ENCODE assay signal across 11 mouse cellular contexts in the genomic region with DNA sequence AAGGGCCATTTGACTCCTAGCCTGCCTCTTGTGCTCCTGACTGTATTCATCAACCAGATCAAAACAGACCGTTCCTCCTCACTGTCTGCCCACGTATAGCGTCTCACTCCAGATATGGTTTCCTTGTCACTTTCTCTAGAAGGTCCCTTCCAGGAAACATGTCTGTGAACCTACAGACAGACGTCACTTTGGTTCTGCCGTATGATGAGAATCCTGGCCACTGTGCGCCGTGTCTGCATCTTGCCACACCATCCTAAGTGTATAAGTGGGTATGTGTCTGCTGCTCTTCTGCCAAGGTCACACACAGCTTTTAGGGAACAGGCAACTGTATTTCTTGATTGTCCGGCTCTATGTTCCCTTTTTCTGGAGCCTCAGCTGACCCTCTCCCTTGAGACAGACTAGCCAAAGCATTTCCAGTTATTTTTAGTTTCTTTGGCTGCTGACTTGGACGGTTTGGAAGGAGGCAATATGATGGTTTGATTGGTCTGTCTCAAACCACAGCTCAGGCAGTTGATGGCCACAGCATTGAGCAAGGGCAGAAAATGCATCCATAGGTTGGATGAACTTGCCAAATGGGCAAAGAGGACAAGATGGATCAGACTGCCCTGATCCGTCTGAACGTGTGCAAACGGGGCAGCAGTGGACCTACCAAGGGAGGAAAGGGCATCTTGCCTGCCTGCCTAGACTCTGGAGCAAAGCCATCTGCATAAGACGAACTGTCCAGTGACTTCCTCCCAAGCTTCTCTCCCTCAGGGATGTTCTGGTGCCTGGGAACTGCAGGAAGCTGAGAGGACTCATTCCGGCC. TPM values are rescaled to one million over a fixed set of nuclear protein-coding genes. Genes with fewer than 3 reads are reported as not detected.
A peak's percentile ranks its signal among the peaks of the same experiment; 100 is the strongest.
DNase-seq lines count a peak whose midpoint lies in the region; ATAC-seq and TF ChIP-seq lines count a peak whose summit lies in the region.
"Had no signal": no experiment of that assay in that cellular context is flagged by ENCODE, and none has a peak within 500 bp of the region (broad histone marks: within the 10 kb centered on the region; RNA-seq: fewer than 3 reads in every experiment).

No protein-coding gene starts in this region.

- intact Hi-C loops in heart, postnatal 25 days (cut with DNase I) = loop anchor here (5.0 kb wide), 1 partner anchor 35 kb away; no protein-coding TSS in a partner anchor

- peak; percentile 88 for ATAC-seq in megakaryocyte progenitor cell, adult 5-6 weeks (replicated peaks; ENCODE audit: poor library complexity)

- 56% methylated on average over 14 of the region's 14 CpGs for WGBS in lung, adult 2 months

- no peaks in the 10 kb centered on the region; the same call in 1 of the 2 replicates for H3K4me1 ChIP-seq in lung, adult 2 months (ENCODE audit: control insufficient read depth, insufficient read depth, low read length)
- H3K4me1 ChIP-seq: stomach, embryonic 15.5 days had no signal

- no peak overlapping the region for H3K4me3 ChIP-seq in lung, adult 2 months (replicated peaks; ENCODE audit: extremely low read depth, low read depth, low read length)
- H3K4me3 ChIP-seq: embryonic facial prominence, embryonic 13.5 days; stomach, embryonic 15.5 days had no signal

- peak; percentile 12 for DNase-seq in adrenal gland, adult 2 months
- no peak for DNase-seq in adrenal gland, adult 8-10 months
- peak; percentile 44 for DNase-seq in lung, postnatal 25 days (ENCODE audit: low spot score)
- DNase-seq in lung, adult 2 months = no peak
- DNase-seq in heart, postnatal 25 days (ENCODE audit: low spot score) = peak; percentile 40
- no peak for DNase-seq in right cerebral cortex, adult 2 months (ENCODE audit: low spot score in 2 of 2)
- DNase-seq in Muller cell, postnatal 12 days (ENCODE audit: inconsistent ontology term) = no peak
- DNase-seq: lung, embryonic 14.5 days had no signal

- TF ChIP-seq POLR2A in lung, adult 2 months (IDR thresholded peaks at IDR 0.05; ENCODE audit: borderline replicate concordance, extremely low read depth, low read depth, low read length) = no peak

- no peak for TF ChIP-seq CTCF in lung, adult 2 months (IDR thresholded peaks at IDR 0.05; ENCODE audit: insufficient read depth, low read length)

RNA-seq across cellular contexts. Expression of a gene that starts 37.6 kb away (rescaled TPM):
- 100 to 1,000 TPM; 105 to 130 TPM for total RNA-seq in adrenal gland, adult 2 months (2021)
- 11.8 and 23.4 TPM in 2 replicates for polyA plus RNA-seq in adrenal gland, adult 2 months (2012; rRNA removed)
- total RNA-seq in adrenal gland, adult 8-10 months (2022) = 100 to 1,000 TPM in 1 of 4 experiments, 10 to 100 TPM in 3; 43.5 to 135 (median 71.2) TPM
- 11.4 and 22.2 TPM in 2 replicates for polyA plus RNA-seq in lung, adult 2 months (2012; rRNA removed)
- 10 to 100 TPM; 88.4 to 94.6 TPM for total RNA-seq in heart, postnatal 25 days (2021)
- 52.1 and 55.0 TPM in 2 replicates for total RNA-seq in megakaryocyte progenitor cell, adult 5-6 weeks (2015)
- total RNA-seq in megakaryocyte progenitor cell, adult 5-6 weeks (2017) = 58.7 and 62.1 TPM in 2 replicates

Comparison
In these comparisons a context has a peak if more than half of its experiments do, and no peak if none do; other contexts are left out.
1. DNase-seq: peak in adrenal gland, adult 2 months (single experiment), lung, postnatal 25 days (single experiment) and heart, postnatal 25 days (single experiment); none in adrenal gland, adult 8-10 months (single experiment), lung, adult 2 months (single experiment), right cerebral cortex, adult 2 months (0 of 2) and Muller cell, postnatal 12 days (single experiment).